Mouse (Mus musculus) bone marrow macrophage, adult 2 months (primary cell): ENCODE results near the gene Gm11541.

ENCODE experiments used
- CTCF ChIP-seq: IDR thresholded peaks from 2 replicates; pipeline ENCODE4 v1.5.1; 2012; ENCODE audit warnings: low read depth, mild to moderate bottlenecking, low read length, moderate library complexity
- POLR2A ChIP-seq: IDR thresholded peaks from 2 replicates; pipeline ENCODE4 v1.6.1; 2012; ENCODE audit warnings: mild to moderate bottlenecking, low read depth, low read length, borderline replicate concordance

- TF ChIP-seq CTCF (no peak), POLR2A (no peak)
These were observed 29.3 kb downstream of the Gm11541 start for GRCm38 (mm10) chr11:94674984-94675383.
